Mouse (Mus musculus): ENCODE measurements at regions not wholly inside any gene's neighbourhood (a gene's known extent, or its start where the extent isn't known, plus 50 kb on each side); places are given as distances from the start of the nearest gene placed in this dataset.

GRCm38 (mm10) chr10:96231309-96231708 lies 94.9 kb downstream of the Gm5426 start:
- no peak for TF ChIP-seq CTCF (conservative IDR thresholded peaks at IDR 0.05; ENCODE audit: low read length)
- TF ChIP-seq POU5F1 (IDR thresholded peaks at IDR 0.05; ENCODE audit: borderline replicate concordance, low read length): no peak
